Mouse (Mus musculus): ENCODE results near the gene Ece1.

The Ece1 gene

GRCm38 (mm10) chr4:137887337-137887992 lies 25.4 kb downstream of the Ece1 start:
- no peak for DNase-seq

- DNase-seq, result no peak
Observed at GRCm38 (mm10) chr4:137887993-137888388, 26.0 kb downstream of the Ece1 start.

- no peak for DNase-seq
Observed at GRCm38 (mm10) chr4:137890596-137890995, 28.6 kb downstream of the Ece1 start.

GRCm38 (mm10) chr4:137891553-137892145 lies 29.6 kb downstream of the Ece1 start:
- no peak for DNase-seq

GRCm38 (mm10) chr4:137892713-137893242 lies 30.7 kb downstream of the Ece1 start:
- DNase-seq, result peak; percentile 42

GRCm38 (mm10) chr4:137896612-137897297 lies 34.7 kb downstream of the Ece1 start:
- no peak for DNase-seq

- DNase-seq, result peak; percentile 66
Observed at GRCm38 (mm10) chr4:137897298-137897612, 35.2 kb downstream of the Ece1 start.

- DNase-seq, result no peak
Observed at GRCm38 (mm10) chr4:137898490-137898889, 36.5 kb downstream of the Ece1 start.

- DNase-seq, result no peak
Observed at GRCm38 (mm10) chr4:137902268-137902667, 40.2 kb downstream of the Ece1 start.

- DNase-seq, result no peak
Observed at GRCm38 (mm10) chr4:137902873-137903272, 40.8 kb downstream of the Ece1 start.

- DNase-seq, result no peak
Observed at GRCm38 (mm10) chr4:137904956-137905551, 43.0 kb downstream of the Ece1 start.

- peak; percentile 25 for DNase-seq
Observed at GRCm38 (mm10) chr4:137907979-137908378, 45.9 kb downstream of the Ece1 start.

- DNase-seq, result no peak
Observed at GRCm38 (mm10) chr4:137908489-137908888, 46.5 kb downstream of the Ece1 start.

- no peak for DNase-seq
Observed at GRCm38 (mm10) chr4:137908915-137909314, 46.9 kb downstream of the Ece1 start.

- no peak for DNase-seq
Observed at GRCm38 (mm10) chr4:137909471-137909870, 47.4 kb downstream of the Ece1 start.

- DNase-seq, result peak; percentile 44
Observed at GRCm38 (mm10) chr4:137910382-137911009, 48.5 kb downstream of the Ece1 start.

GRCm38 (mm10) chr4:137911657-137912056 lies 49.6 kb downstream of the Ece1 start:
- no peak for DNase-seq

GRCm38 (mm10) chr4:137912768-137913305 lies 50.8 kb downstream of the Ece1 start:
- DNase-seq, result no peak

- peak; percentile 62 for DNase-seq
Observed at GRCm38 (mm10) chr4:137913321-137914057, 51.5 kb downstream of the Ece1 start.

GRCm38 (mm10) chr4:137917591-137917990 lies 55.6 kb downstream of the Ece1 start:
- DNase-seq, result no peak

- no peak for DNase-seq
Observed at GRCm38 (mm10) chr4:137918559-137918958, 56.5 kb downstream of the Ece1 start.

- DNase-seq, result no peak
Observed at GRCm38 (mm10) chr4:137919116-137919515, 57.1 kb downstream of the Ece1 start.
